Mouse (Mus musculus) mature B cell (primary cell): ENCODE data around the gene Gm10188.

Source experiments
- in situ Hi-C: fragments of 300-500 bp; cut with MboI; formaldehyde crosslinking; loops from 2 replicates; pipeline ENCODE4 v1.14.3; 2019

Gene Gm10188

GRCm38 (mm10) chr1:132194624-132195023 is 34.9 kb downstream of the Gm10188 start:
- in situ Hi-C loops: no loop called here

- in situ Hi-C loops: no loop called here
These were observed 35.8 kb downstream of the Gm10188 start for GRCm38 (mm10) chr1:132193806-132194205.

GRCm38 (mm10) chr1:132191786-132192680 is 37.5 kb downstream of the Gm10188 start:
- in situ Hi-C loops: no loop called here

DNA sequence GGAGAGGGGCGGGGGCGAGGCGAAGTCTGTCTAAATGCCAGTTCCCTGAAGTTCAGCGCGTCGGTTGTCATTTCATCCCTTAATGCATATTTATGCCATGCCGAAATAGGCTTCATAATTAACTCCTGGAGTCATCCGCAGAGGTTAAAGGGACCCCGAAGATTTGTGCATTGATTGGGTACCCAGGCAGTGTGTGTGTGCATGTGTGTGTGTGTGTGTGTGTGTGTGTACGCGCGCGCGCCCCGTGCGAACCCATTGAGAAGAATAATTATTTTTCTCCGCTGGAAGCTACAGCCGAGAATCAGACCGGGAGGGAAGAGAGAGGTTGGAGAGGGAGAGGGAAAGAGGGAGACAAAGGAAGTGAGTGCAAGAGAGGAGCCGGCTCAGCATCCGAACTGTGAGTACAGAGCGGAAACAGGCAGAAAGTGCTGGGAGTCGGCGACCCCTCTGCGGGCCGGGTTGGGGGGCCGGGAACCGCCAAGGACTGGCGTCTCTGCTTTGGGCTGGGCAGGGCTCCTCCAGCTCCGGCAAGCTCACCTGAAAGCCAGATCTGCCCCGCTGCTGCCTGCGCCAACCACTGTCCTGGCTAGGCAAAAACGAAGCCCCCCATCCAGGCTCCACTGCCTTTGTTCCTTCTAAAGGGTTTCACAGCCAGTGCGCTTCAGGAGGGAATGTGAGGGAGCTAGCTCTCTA is 38.3 kb downstream of the Gm10188 start, which contains the start of the genes Lemd1 and AC124108.1:
Gene Lemd1 (plus strand): TSS at position 339 of the 693 bp plus-strand sequence.
Gene AC124108.1 (plus strand): TSS at position 365 of the 693 bp plus-strand sequence.
- in situ Hi-C loops: no loop called here

DNA sequence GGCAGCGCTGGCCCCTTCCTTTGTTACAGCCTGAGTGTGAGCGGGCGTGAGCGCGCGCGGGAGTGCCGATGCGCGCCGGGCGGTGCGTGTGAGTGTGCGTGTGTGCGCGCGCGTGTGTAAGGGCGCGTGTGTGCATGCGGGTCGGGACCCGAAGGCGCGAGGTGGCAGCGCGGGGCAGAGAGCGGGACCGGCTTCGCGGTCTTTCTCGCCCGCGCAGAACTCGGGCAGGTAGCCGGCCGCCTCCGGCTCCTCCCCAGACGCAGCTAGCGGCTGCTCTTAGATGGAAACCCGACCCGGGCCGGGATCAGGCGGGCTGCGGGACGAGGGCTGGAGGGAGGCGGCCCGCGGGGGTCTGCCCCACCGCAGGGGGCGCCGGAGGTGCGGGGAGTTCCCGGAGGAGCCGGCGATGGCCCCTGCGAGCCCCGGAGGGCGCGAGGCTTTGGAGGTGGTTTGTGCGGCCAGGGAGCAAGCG is 38.9 kb downstream of the Gm10188 start:
- in situ Hi-C loops: no loop called here

GRCm38 (mm10) chr1:132190040-132190513 is 39.5 kb downstream of the Gm10188 start:
- in situ Hi-C loops: no loop called here

- in situ Hi-C loops: no loop called here
These were observed 40.3 kb downstream of the Gm10188 start for GRCm38 (mm10) chr1:132189231-132189630.

GRCm38 (mm10) chr1:132188442-132189066 is 41.0 kb downstream of the Gm10188 start:
- in situ Hi-C loops: no loop called here

GRCm38 (mm10) chr1:132186303-132186702 is 43.3 kb downstream of the Gm10188 start:
- in situ Hi-C loops: no loop called here
